Mouse (Mus musculus) regulatory T cell (primary cell): Measurements from ENCODE around the gene Lrrc30.

Experiments
- in situ Hi-C: fragments of 300-600 bp; cut with MboI, MseI; formaldehyde crosslinking; loops from one replicate; pipeline ENCODE4 v1.15.1; 2025; ENCODE audit warnings: high pct_unique_total_duplicates

Lrrc30 gene

GRCm38 (mm10) chr17:67632676-67633339 is at the start of gene Lrrc30:
Gene Lrrc30, minus strand, starts transcription at chr17:67632723.
- in situ Hi-C loops = no loop called here

- in situ Hi-C loops = loop anchor here (10.0 kb wide), 1 partner anchor 956 kb away; no protein-coding TSS in a partner anchor
Measured at GRCm38 (mm10) chr17:67681084-67681483, 48.6 kb upstream of the Lrrc30 start.

- in situ Hi-C loops = no loop called here
Measured at GRCm38 (mm10) chr17:67678576-67678975, 46.1 kb upstream of the Lrrc30 start.

- in situ Hi-C loops = no loop called here
Measured at GRCm38 (mm10) chr17:67667981-67668380, 35.5 kb upstream of the Lrrc30 start.

- in situ Hi-C loops = no loop called here
Measured at GRCm38 (mm10) chr17:67666981-67667380, 34.5 kb upstream of the Lrrc30 start.

GRCm38 (mm10) chr17:67664299-67664698 is 31.8 kb upstream of the Lrrc30 start:
- in situ Hi-C loops = no loop called here

GRCm38 (mm10) chr17:67651506-67651905 is 19.0 kb upstream of the Lrrc30 start:
- in situ Hi-C loops = no loop called here

- in situ Hi-C loops = no loop called here
Measured at GRCm38 (mm10) chr17:67641627-67642026, 9.1 kb upstream of the Lrrc30 start.

- in situ Hi-C loops = no loop called here
Measured at GRCm38 (mm10) chr17:67638119-67638810, 5.7 kb upstream of the Lrrc30 start.

GRCm38 (mm10) chr17:67636951-67637350 is 4.4 kb upstream of the Lrrc30 start:
- in situ Hi-C loops = no loop called here

GRCm38 (mm10) chr17:67636304-67636703 is 3.8 kb upstream of the Lrrc30 start:
- in situ Hi-C loops = no loop called here

- in situ Hi-C loops = no loop called here
Measured at GRCm38 (mm10) chr17:67629746-67630145, 2.8 kb downstream of the Lrrc30 start.

GRCm38 (mm10) chr17:67629211-67629657 is 3.3 kb downstream of the Lrrc30 start:
- in situ Hi-C loops = no loop called here

- in situ Hi-C loops = no loop called here
Measured at GRCm38 (mm10) chr17:67628475-67628874, 4.0 kb downstream of the Lrrc30 start.

GRCm38 (mm10) chr17:67625431-67625830 is 7.1 kb downstream of the Lrrc30 start:
- in situ Hi-C loops = no loop called here

- in situ Hi-C loops = no loop called here
Measured at GRCm38 (mm10) chr17:67619001-67619400, 13.5 kb downstream of the Lrrc30 start.

- in situ Hi-C loops = no loop called here
Measured at GRCm38 (mm10) chr17:67614381-67614780, 18.1 kb downstream of the Lrrc30 start.

- in situ Hi-C loops = no loop called here
Measured at GRCm38 (mm10) chr17:67612576-67612975, 19.9 kb downstream of the Lrrc30 start.

GRCm38 (mm10) chr17:67612151-67612550 is 20.4 kb downstream of the Lrrc30 start:
- in situ Hi-C loops = no loop called here

GRCm38 (mm10) chr17:67604446-67604845 is 28.1 kb downstream of the Lrrc30 start:
- in situ Hi-C loops = no loop called here

- in situ Hi-C loops = no loop called here
Measured at GRCm38 (mm10) chr17:67602556-67602955, 30.0 kb downstream of the Lrrc30 start.

- in situ Hi-C loops = no loop called here
Measured at GRCm38 (mm10) chr17:67584937-67585579, 47.5 kb downstream of the Lrrc30 start.

GRCm38 (mm10) chr17:67584533-67584932 is 48.0 kb downstream of the Lrrc30 start:
- in situ Hi-C loops = no loop called here
